Mouse (Mus musculus) brain, embryonic 18.5 days (tissue): ENCODE measurements around the gene Lrmda.

ENCODE experiments used
- DNase-seq: peaks from one replicate; pipeline ENCODE4 v3.0.0-alpha.2; 2012; ENCODE audit warnings: low read depth, low spot score

Gene Lrmda

GRCm38 (mm10) chr14:22719968-22720367 lies 700.5 kb downstream of the Lrmda start:
- no peak for DNase-seq

GRCm38 (mm10) chr14:22721845-22722244 lies 702.3 kb downstream of the Lrmda start:
- DNase-seq, result no peak

DNA sequence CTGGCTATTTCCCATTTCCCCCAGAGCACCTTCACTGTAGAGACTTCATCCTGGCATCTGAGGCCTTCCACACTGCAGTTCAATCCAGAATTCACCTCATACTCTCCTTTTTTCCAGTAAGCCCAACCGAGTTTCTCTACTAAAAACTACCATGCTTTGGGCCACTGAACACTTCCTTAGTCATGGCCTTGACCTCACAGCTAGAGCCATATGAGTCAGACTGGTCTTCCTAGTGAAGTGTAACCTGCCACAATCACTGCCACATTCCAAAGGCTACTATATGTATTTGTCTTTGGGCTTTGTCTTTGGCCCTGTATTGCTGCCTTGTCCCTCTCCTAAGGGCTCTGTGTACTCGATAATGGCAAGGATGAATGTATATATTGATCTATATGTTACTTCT lies 708.0 kb downstream of the Lrmda start:
- DNase-seq, result no peak

- DNase-seq, result no peak
Measured at GRCm38 (mm10) chr14:22728611-22729223, 709.2 kb downstream of the Lrmda start.

GRCm38 (mm10) chr14:22738603-22739002 lies 719.1 kb downstream of the Lrmda start:
- DNase-seq, result no peak

GRCm38 (mm10) chr14:22742527-22742926 lies 723.0 kb downstream of the Lrmda start:
- no peak for DNase-seq

GRCm38 (mm10) chr14:22743264-22743663 lies 723.8 kb downstream of the Lrmda start:
- DNase-seq, result no peak

- no peak for DNase-seq
Measured at GRCm38 (mm10) chr14:22744701-22745100, 725.2 kb downstream of the Lrmda start.

DNA sequence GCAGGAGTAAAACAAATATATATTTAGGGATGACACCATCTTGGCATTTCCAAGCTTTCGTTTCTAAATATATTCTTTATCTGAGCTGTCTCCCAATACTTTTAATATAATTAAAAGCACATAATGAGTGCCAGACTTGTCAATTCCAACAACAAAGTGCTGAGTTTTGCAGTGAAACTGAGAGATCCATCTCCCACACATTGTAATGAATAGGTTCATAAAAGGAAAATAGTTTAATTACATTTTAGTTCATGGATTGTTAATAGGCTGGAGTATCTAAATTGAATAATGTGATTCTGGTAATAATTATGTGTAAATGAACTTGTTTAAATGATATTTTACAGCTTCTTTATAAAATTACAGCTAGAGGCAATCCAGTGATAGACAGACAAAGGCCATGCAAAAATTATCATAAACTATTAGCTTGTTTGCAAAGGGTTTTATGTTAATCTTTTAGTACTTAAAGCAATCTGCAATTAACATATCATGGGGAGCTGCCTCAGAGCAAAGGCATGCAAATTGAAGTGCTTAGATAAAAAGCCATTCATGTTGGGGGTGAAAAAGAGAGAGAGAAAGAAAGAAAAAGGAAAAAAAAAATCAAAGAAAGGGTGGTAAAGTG lies 725.9 kb downstream of the Lrmda start:
- DNase-seq, result no peak

DNA sequence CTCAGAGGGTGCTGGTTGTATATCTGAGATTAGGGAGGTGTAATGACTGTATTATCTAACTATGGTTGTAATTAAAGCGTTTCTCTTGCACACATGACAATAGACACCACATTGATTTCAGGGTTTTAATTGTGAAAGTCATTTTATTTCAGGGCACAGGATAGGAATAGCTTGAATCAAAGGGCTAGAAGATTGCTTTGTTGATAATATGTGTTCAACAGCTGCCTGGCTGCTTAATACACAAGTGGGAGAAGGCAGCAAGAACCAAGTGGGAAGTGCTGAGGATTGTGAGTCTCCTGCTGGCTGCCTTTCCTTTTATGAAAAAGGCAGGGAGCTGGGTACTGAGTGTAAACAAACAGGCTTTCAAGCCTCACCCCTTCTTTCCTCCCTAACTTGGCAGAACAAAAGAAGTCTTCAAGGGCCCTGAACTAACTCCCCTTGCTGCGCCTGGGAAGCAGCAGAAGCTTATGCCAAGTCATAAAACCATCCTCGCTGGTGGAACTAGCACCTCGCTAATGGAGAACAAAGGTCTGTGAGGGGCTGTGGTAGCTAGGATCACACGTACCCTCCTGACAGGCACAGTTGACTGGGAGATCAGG lies 726.5 kb downstream of the Lrmda start:
- DNase-seq, result no peak

- no peak for DNase-seq
Measured at GRCm38 (mm10) chr14:22747816-22748215, 728.3 kb downstream of the Lrmda start.

GRCm38 (mm10) chr14:22750409-22750808 lies 730.9 kb downstream of the Lrmda start:
- no peak for DNase-seq

GRCm38 (mm10) chr14:22751290-22751689 lies 731.8 kb downstream of the Lrmda start:
- DNase-seq, result no peak

GRCm38 (mm10) chr14:22754633-22755032 lies 735.1 kb downstream of the Lrmda start:
- DNase-seq, result no peak

- no peak for DNase-seq
Measured at GRCm38 (mm10) chr14:22757493-22757892, 738.0 kb downstream of the Lrmda start.

GRCm38 (mm10) chr14:22759216-22759615 lies 739.7 kb downstream of the Lrmda start:
- no peak for DNase-seq

DNA sequence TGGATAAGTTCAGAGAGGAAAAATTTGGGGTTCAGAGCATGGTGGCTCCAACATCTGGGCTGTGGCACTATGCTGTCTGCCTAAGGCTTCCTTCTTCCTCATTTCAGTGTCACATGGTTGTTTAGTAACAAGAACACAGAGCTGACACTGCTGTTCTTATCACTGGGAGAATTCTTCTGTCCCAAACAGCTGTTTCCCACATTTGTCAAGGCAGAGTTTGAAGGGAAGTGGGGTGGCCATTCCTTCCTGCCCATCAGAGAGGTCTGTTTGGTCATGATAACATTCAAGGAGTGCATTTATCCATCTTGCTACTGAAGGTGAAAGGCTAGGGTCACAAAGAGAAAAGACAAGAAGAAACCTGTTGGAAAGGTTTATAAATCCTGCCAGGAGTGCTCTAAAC lies 740.2 kb downstream of the Lrmda start:
- no peak for DNase-seq

DNA sequence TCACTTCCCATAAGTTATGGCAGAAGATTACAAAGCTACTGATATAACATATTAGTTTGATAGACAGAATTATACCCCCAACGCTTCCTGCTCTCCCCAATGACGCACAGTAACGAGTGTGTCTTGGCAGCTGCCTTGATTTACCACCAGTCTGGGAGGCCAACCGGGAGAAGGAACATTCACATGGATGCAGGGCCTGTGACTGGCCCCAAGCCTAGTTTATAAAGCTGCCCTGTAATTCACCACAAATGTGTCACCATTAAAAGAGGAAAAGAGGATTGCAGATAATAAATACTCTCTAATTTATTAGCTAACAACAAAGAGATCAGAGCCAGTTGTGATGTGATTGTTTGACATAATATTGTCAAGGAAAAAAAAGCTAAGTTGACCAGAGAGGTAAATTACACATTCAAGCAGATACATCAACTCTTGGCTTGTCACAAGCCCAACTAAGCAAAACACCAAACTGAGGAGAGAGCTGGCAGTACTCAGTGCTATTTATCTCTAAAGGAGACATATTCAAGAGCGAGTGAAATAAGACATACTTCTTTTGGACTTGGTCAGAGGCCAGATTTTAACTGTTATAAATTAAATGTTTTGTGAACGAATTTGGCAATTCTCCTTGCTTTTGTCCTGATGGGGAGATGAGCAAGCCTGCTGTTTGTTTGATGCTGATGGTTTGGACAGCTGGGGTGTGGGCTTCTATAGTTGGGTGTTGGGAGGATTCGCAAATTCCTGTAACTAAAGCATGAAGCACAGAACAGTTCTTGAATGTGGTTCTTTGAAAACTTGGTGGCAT lies 740.9 kb downstream of the Lrmda start:
- no peak for DNase-seq

GRCm38 (mm10) chr14:22781709-22782108 lies 762.2 kb downstream of the Lrmda start:
- DNase-seq, result no peak

GRCm38 (mm10) chr14:22782365-22782764 lies 762.9 kb downstream of the Lrmda start:
- DNase-seq, result no peak

DNA sequence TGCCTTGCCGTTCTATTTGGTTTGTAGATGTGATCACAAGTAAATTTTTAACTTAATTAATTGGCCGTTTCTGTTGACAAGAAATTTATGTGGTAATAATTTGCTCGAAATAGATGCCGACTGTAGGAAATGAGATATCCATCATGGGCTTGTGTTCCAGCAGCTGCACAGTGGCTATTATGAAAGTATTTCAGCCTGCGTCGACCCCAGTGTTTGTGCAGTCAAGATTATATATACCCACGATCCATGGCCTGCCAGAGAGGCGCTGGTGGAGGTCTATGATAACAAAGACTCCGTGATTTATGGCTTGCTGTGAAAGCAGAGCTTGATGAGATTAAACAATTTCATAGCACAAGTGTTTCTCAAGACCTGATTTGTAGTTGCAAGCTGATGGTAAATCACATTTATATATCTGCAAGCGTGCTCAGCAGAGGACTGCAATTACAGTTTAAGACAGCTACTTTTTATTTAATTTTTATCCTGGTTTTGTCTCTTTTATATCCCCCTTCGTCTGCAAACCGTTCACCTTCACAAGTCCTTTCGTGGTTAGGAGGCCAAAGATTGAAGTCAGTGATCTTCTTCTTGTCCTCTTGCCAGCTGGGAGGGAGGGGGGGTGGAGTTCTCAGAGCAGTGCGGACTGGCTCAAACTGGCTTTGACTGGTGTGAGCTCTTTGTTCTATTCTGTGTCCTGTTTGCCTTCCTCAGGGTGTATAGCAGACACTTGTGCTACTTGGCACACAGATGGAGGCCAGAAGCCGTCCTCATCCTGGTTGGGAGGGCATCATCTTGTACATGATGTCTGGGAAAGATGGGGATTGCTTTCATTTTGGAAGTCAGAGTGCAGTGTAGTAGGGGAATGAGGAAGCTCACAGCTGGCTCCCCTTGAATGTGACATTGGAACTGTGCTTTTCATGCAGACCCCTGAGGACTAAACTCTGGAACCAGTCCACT lies 764.0 kb downstream of the Lrmda start:
- DNase-seq, result no peak
